Mouse (Mus musculus) forebrain, embryonic 11.5 days (tissue): Measurements from ENCODE around the gene N4bp2. TPM values are rescaled to one million over a fixed set of nuclear protein-coding genes. Genes with fewer than 3 reads are reported as not detected.

Experiments used
- ATAC-seq: fragments of 200-750 bp; cut with Nextera tagmentation; replicated peaks from 2 replicates; pipeline ENCODE4 v1.8.0; 2017; ENCODE audit warnings: moderate TSS enrichment; ENCODE audit not compliant: low FRiP score
- DNase-seq: peaks from one replicate; pipeline ENCODE4 v3.0.0-alpha.2; 2017; ENCODE audit warnings: low spot score
- H3K27ac ChIP-seq: fragments of 300-500 bp; sonication (generic); 2 replicates; pipeline ENCODE4 v1.5.1; 2014; ENCODE audit warnings: low read depth, low read length
- H3K27me3 ChIP-seq: fragments of 300-500 bp; sonication (generic); 2 replicates; pipeline ENCODE4 v1.6.1; 2014; ENCODE audit warnings: mild to moderate bottlenecking, low read length, mixed read lengths; ENCODE audit not compliant: control insufficient read depth, insufficient read depth
- H3K36me3 ChIP-seq: fragments of 300-500 bp; sonication (generic); 2 replicates; pipeline ENCODE4 v1.6.1; 2014; ENCODE audit warnings: mild to moderate bottlenecking, low read length, moderate library complexity, mixed read lengths; ENCODE audit not compliant: control insufficient read depth, insufficient read depth
- H3K4me1 ChIP-seq: fragments of 300-500 bp; sonication (generic); replicated peaks from 2 replicates; pipeline ENCODE4 v1.6.1; 2014; ENCODE audit warnings: low read length, mixed read lengths; ENCODE audit not compliant: control insufficient read depth, insufficient read depth
- H3K4me2 ChIP-seq: fragments of 300-500 bp; sonication (generic); 2 replicates; pipeline ENCODE4 v1.6.1; 2014; ENCODE audit warnings: low read depth, mild to moderate bottlenecking, low read length, moderate library complexity, mixed read lengths; ENCODE audit not compliant: severe bottlenecking
- H3K4me3 ChIP-seq: fragments of 300-500 bp; sonication (generic); 2 replicates; pipeline ENCODE4 v1.5.1; 2014; ENCODE audit warnings: low read depth, low read length
- H3K9ac ChIP-seq: fragments of 300-500 bp; sonication (generic); 2 replicates; pipeline ENCODE4 v1.6.1; 2014; ENCODE audit warnings: low read length
- H3K9me3 ChIP-seq: fragments of 300-500 bp; sonication (generic); 2 replicates; pipeline ENCODE4 v1.6.1; 2016; ENCODE audit warnings: low read length, mixed read lengths; ENCODE audit not compliant: control insufficient read depth
- WGBS: fragments of 180-500 bp; shearing (Covaris S2); extraction: QIAGEN DNeasy Blood & Tissue Kit; methylation state at CpG from one replicate; pipeline ENCODE4 v1.1.7; 2014; 5-methylcytosine and 5-hydroxymethylcytosine counted together
- polyA plus RNA-seq: library from polyadenylated mRNA; unstranded; fragments of >200 nt; fragmentation: Nextera tagmentation; extraction: Ambion mirVana; gene quantifications from 2 replicates; pipeline ENCODE4 v1.2.1, GENCODE M21; 2014

Gene N4bp2
- polyA plus RNA-seq, 1 experiment from 2014 or later: 56.3 TPM

DNA sequence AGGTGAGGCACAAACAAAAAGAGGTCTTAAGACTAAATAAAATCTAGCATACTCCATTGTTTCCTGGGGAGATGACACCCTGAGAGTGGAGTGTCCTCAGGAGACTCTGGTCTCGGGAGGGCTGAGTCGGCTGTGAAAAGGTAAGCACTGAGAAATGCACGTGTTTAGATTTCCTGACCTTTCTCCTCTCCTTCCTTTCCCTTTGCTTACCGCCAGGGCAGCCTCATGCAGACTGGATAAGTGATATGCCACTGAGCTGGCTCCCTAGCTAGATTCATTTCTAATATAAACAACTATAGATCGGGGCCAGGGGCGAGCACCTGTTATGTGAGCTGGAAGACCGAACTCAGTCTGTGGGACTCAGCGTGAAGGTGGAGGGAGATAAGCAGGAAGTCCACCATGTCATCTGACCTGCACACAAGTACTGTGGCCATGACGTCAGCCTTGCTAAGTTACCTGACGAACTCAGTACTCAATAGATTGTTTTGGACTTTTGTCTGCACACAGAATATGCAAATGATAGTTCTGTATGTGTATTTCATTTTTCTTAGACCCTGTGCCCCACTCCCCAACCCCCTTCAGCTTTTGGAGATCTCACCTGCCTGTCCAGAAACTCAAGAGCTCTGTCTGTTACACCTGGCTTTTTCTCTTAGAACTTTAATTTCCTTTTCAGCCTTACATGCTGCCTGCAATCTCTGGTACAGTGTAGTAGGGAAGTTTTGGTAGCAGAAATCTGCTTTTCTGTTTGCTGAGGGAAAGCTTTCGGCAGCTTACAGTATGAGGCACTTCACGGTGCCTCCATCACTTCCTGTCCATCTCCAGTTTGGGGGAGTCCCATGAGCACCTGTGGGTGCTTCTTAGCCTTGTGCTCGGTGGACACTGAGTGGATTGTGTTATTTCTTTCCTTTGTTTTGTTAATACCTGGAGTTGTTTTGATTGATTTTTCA lies 18.7 kb downstream of the N4bp2 start:
- no peaks in the 10 kb centered on the region; the same call in 1 of the 2 replicates for H3K36me3 ChIP-seq
- no peak overlapping the region for H3K9ac ChIP-seq
- 89% methylated on average over 13 of the region's 13 CpGs for WGBS
- DNase-seq (no peak), ATAC-seq (no peak)
- no peak overlapping the region for H3K27ac ChIP-seq
- H3K4me3 ChIP-seq: no peak overlapping the region
- no peak overlapping the region for H3K4me2 ChIP-seq
- no peaks in the 10 kb centered on the region for H3K27me3 ChIP-seq
- H3K4me1 ChIP-seq: 0 out of 2 replicates have a peak, but pooled peaks cover 2% of the 10 kb centered on the region
- H3K9me3 ChIP-seq: no peaks in the 10 kb centered on the region

DNA sequence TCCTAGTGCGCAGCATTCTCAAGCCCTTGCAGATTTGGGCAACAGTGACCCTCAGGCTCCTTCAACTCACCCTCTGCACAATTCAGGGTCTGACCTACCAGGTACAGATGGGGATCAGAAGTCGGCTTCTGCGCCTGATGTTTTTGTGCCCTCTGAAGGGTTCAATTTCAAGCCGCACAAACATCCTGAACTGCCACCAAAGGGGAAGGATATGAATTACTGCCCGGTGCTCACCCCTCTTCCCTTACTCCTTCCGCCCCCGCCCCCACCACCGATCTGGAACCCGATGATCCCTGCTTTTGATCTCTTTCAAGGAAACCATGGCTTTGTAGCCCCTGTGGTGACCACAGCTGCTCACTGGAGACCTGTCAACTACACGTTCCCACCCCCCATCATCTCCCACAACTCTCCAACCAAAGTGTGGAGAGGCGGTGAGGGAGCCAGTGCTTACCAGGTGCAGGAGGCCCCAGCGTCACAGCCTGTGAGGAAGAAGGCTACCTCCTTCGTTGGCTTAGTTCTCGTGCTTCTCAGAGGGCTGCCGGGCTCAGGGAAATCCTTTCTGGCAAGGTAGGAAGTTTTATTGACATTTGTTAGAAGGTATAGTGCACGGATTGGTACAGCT lies 27.4 kb downstream of the N4bp2 start:
- Histone ChIP-seq H3K9me3 (no peaks in the 10 kb centered on the region), H3K4me3 (no peak overlapping the region), H3K9ac (no peak overlapping the region), H3K36me3 (no peaks in the 10 kb centered on the region; the same call in 1 of the 2 replicates), H3K4me2 (no peak overlapping the region), H3K27me3 (no peaks in the 10 kb centered on the region), H3K27ac (no peak overlapping the region), H3K4me1 (no peaks in the 10 kb centered on the region)
- ATAC-seq: no peak
- no peak for DNase-seq
- 85% methylated on average over 16 of the region's 16 CpGs for WGBS

DNA sequence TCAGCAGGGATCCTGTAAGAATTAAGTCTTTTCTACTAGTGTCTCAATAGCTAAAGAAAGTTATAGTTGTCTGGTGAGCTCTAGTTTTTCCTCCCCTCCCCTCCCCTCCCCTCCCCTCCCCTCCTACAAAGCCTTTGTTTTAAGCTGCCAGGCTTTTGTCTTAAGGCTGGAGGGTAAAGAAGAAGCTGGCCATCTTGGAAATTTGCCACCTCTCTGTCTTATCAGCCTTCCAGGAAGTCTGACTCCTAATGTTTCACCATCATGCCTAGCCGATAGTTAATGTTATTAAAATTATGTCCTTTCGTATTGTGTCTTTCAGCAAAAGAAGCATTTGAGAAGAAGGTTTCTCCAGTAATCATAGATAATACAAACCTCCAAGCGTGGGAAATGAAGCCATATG lies 30.9 kb downstream of the N4bp2 start:
- no peaks in the 10 kb centered on the region; the same call in 1 of the 2 replicates for H3K36me3 ChIP-seq
- H3K9me3 ChIP-seq: no peaks in the 10 kb centered on the region
- no peak for DNase-seq
- H3K9ac ChIP-seq: no peak overlapping the region
- H3K4me3 ChIP-seq: no peak overlapping the region
- H3K27ac ChIP-seq: no peak overlapping the region
- no peak overlapping the region for H3K4me2 ChIP-seq
- WGBS: 95% methylated on average over 3 of the region's 3 CpGs
- no peak for ATAC-seq
- no peaks in the 10 kb centered on the region for H3K27me3 ChIP-seq
- H3K4me1 ChIP-seq: no peaks in the 10 kb centered on the region

DNA sequence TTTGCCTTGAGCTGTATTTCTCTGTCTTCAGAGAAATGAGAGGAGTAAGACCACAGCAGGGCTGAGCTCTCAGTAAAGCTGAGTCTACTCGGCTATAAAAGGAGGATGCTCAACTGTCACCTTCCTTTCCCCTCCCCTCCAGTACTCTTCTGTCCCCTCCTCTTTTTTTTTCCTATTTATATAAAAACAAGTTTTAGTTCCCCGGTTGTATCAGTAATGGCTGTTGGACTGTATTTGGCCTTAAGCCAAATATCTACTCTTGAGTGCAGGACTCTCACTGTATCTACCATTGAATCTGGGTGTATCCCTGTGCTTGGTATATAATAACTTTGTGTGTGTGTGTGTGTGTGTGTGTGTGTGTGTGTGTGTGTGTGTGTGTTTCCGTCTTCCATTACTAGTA lies 31.4 kb downstream of the N4bp2 start:
- no peaks in the 10 kb centered on the region for H3K4me1 ChIP-seq
- H3K27me3 ChIP-seq: no peaks in the 10 kb centered on the region
- ATAC-seq (no peak), DNase-seq (no peak)
- H3K27ac ChIP-seq: no peak overlapping the region
- no peaks in the 10 kb centered on the region for H3K9me3 ChIP-seq
- 92% methylated on average over 3 of the region's 3 CpGs for WGBS
- no peak overlapping the region for H3K9ac ChIP-seq
- H3K4me2 ChIP-seq: no peak overlapping the region
- no peak overlapping the region for H3K4me3 ChIP-seq
- H3K36me3 ChIP-seq: no peaks in the 10 kb centered on the region; the same call in 1 of the 2 replicates

DNA sequence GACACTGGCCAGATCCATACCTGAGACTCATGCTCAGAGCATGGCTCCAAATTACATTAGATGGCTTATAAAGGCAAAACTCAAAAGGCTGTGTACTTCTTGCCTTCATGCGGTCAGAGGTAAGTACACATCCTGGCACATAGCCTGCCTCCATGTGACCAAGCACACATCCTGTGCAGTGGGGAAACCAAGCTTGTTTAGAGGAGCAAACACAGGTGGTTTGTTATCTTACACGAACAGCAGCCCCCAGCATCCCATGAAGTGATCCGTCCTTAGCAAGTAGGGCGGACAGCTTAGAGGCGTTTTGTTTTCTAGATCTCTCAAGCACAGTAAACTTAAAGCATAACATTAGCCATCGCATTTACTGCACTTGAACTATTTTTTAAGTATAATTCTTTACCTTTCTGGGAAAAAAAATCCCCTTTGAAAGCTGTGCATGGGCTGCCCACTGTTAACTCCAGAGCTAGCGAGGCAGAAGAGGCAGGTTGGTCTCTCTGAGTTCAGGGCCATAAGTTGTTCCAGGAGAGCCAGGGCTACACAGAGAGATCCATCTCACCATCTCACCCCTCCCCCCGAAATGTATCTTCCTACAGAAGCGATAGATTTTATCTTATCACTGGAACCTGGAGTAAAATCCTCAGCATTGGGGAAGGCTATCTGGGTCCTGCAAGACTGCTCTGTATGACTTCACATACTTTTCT lies 32.1 kb downstream of the N4bp2 start:
- H3K27me3 ChIP-seq: no peaks in the 10 kb centered on the region
- WGBS: 96% methylated on average over 9 of the region's 9 CpGs
- no peak overlapping the region for H3K4me2 ChIP-seq
- no peak for ATAC-seq
- no peak overlapping the region for H3K27ac ChIP-seq
- H3K9me3 ChIP-seq: no peaks in the 10 kb centered on the region
- no peaks in the 10 kb centered on the region; the same call in 1 of the 2 replicates for H3K36me3 ChIP-seq
- no peaks in the 10 kb centered on the region for H3K4me1 ChIP-seq
- no peak overlapping the region for H3K9ac ChIP-seq
- DNase-seq: no peak
- H3K4me3 ChIP-seq: no peak overlapping the region

DNA sequence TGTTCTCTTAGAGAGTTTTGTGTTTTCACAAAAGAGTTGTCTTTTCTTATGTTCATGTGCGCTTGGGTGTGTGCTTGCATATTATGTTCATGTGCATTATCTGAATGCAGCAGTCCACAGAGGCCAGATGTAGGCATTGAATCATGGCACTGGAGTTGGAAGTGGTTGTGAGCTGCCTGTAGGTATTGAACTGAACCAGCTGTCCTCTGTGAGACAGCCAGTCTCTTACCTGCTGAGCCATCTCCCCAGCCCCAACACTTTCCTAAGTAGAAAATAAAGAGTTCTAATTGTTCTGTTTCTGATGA lies 32.6 kb downstream of the N4bp2 start:
- 94% methylated on average over 1 of the region's 1 CpGs for WGBS
- no peak for DNase-seq
- no peaks in the 10 kb centered on the region for H3K9me3 ChIP-seq
- H3K27ac ChIP-seq: no peak overlapping the region
- H3K4me1 ChIP-seq: no peaks in the 10 kb centered on the region
- H3K4me2 ChIP-seq: no peak overlapping the region
- ATAC-seq: no peak
- H3K36me3 ChIP-seq: no peaks in the 10 kb centered on the region; the same call in 1 of the 2 replicates
- no peaks in the 10 kb centered on the region for H3K27me3 ChIP-seq
- no peak overlapping the region for H3K4me3 ChIP-seq
- H3K9ac ChIP-seq: no peak overlapping the region

DNA sequence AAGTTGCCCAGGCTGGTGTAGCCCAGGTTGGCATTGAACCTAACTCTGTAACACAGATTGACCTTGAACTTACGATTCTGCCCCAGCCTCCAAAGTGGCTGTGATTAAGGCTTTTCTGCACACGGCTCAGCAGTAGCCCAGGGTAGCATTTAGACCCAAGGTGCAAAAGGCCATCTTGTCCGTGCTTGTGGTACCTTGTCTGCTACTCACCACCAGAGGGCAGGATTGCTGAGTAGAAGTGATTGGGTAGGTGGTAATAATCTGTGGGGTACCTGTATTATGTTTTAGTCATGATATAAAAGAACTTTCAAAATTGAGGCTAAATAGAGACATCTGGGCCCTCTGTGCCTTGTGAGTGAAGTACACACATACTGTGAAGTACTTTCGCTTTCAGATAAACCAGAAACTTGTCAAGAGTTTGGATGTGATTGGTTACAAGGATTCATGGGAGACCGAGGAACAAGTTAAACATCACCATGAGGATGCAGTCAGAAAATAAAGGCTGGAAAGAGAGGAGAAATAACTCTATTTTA lies 60.3 kb downstream of the N4bp2 start:
- H3K27me3 ChIP-seq: no peaks in the 10 kb centered on the region
- no peak for ATAC-seq
- no peaks in the 10 kb centered on the region for H3K9me3 ChIP-seq
- H3K27ac ChIP-seq: no peak overlapping the region
- H3K9ac ChIP-seq: no peak overlapping the region
- no peak overlapping the region for H3K4me3 ChIP-seq
- H3K4me2 ChIP-seq: no peak overlapping the region
- no peaks in the 10 kb centered on the region for H3K4me1 ChIP-seq
- DNase-seq: no peak
- 76% methylated on average over 5 of the region's 5 CpGs for WGBS
- H3K36me3 ChIP-seq: peaks cover 11% of the 10 kb centered on the region; the same call in 1 of the 2 replicates

DNA sequence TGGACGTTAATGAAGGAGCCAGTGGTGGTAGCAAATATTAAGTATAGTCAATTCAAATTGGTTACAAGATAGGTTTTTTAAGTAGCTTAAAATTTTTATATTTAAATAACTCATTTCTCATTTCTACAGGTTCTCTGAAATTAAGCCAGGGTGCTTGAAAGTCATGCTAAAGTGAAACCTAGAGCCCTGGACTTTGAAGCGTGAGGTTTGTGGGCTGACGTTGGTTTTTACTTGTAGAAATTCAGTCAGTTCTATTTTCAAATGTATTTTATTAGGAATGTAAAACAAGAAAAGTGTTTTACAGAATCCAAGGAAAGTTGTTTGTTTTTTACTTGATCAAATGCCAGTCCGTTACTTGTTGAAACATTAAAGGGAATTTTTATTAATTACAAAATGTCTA lies 63.2 kb downstream of the N4bp2 start:
- H3K4me1 ChIP-seq: no peaks in the 10 kb centered on the region
- no peak for ATAC-seq
- H3K27ac ChIP-seq: no peak overlapping the region
- 97% methylated on average over 4 of the region's 4 CpGs for WGBS
- no peak overlapping the region for H3K4me2 ChIP-seq
- DNase-seq: no peak
- H3K9ac ChIP-seq: no peak overlapping the region
- H3K36me3 ChIP-seq: peaks cover 11% of the 10 kb centered on the region; the same call in 1 of the 2 replicates
- H3K27me3 ChIP-seq: no peaks in the 10 kb centered on the region
- no peaks in the 10 kb centered on the region for H3K9me3 ChIP-seq
- H3K4me3 ChIP-seq: no peak overlapping the region
